Mouse (Mus musculus) bone marrow macrophage, adult 2 months (primary cell): ENCODE data around the gene Map6. TPM values are rescaled to one million over a fixed set of nuclear protein-coding genes. Genes with fewer than 3 reads are reported as not detected.

Experiments used
- H3K27ac ChIP-seq: 2 replicates; pipeline ENCODE4 v1.5.1; 2012; ENCODE audit warnings: low read depth, low read length; ENCODE audit not compliant: insufficient read depth
- H3K4me1 ChIP-seq: 2 replicates; pipeline ENCODE4 v1.6.1; 2012; ENCODE audit warnings: low read length; ENCODE audit not compliant: control insufficient read depth, insufficient read depth
- H3K4me3 ChIP-seq: 2 replicates; pipeline ENCODE4 v1.5.1; 2012; ENCODE audit warnings: mild to moderate bottlenecking, low read length, moderate library complexity; ENCODE audit not compliant: insufficient read depth
- CTCF ChIP-seq: IDR thresholded peaks from 2 replicates; pipeline ENCODE4 v1.5.1; 2012; ENCODE audit warnings: low read depth, mild to moderate bottlenecking, low read length, moderate library complexity
- POLR2A ChIP-seq: IDR thresholded peaks from 2 replicates; pipeline ENCODE4 v1.6.1; 2012; ENCODE audit warnings: mild to moderate bottlenecking, low read depth, low read length, borderline replicate concordance
- polyA plus RNA-seq: library from polyadenylated mRNA; stranded (reverse); fragments of >200 nt; gene quantifications from 2 replicates; pipeline ENCODE4 v1.2.4, GENCODE M21; 2012; ENCODE audit not compliant: missing spikeins, insufficient read depth, insufficient read length

Gene Map6
- polyA plus RNA-seq, 1 experiment = 0.83 TPM

- no peak overlapping the region for H3K4me3 ChIP-seq
- H3K4me1 ChIP-seq = no peaks in the 10 kb centered on the region
- TF ChIP-seq POLR2A (no peak), CTCF (no peak)
- no peak overlapping the region for H3K27ac ChIP-seq
Observed at GRCm38 (mm10) chr7:99324810-99325209, 57.6 kb downstream of the Map6 start.

GRCm38 (mm10) chr7:99326128-99326527, 58.9 kb downstream of the Map6 start:
- Histone ChIP-seq H3K27ac (no peak overlapping the region), H3K4me1 (no peaks in the 10 kb centered on the region), H3K4me3 (no peak overlapping the region)
- TF ChIP-seq CTCF = no peak
- TF ChIP-seq POLR2A = no peak

- H3K4me3 ChIP-seq = no peak overlapping the region
- TF ChIP-seq CTCF (no peak), POLR2A (no peak)
- no peaks in the 10 kb centered on the region for H3K4me1 ChIP-seq
- no peak overlapping the region for H3K27ac ChIP-seq
Observed at GRCm38 (mm10) chr7:99328847-99329246, 61.6 kb downstream of the Map6 start.

- TF ChIP-seq CTCF (no peak), POLR2A (no peak)
- no peak overlapping the region for H3K27ac ChIP-seq
- no peak overlapping the region for H3K4me3 ChIP-seq
- H3K4me1 ChIP-seq = no peaks in the 10 kb centered on the region
Observed at GRCm38 (mm10) chr7:99330012-99330411, 62.8 kb downstream of the Map6 start.

DNA sequence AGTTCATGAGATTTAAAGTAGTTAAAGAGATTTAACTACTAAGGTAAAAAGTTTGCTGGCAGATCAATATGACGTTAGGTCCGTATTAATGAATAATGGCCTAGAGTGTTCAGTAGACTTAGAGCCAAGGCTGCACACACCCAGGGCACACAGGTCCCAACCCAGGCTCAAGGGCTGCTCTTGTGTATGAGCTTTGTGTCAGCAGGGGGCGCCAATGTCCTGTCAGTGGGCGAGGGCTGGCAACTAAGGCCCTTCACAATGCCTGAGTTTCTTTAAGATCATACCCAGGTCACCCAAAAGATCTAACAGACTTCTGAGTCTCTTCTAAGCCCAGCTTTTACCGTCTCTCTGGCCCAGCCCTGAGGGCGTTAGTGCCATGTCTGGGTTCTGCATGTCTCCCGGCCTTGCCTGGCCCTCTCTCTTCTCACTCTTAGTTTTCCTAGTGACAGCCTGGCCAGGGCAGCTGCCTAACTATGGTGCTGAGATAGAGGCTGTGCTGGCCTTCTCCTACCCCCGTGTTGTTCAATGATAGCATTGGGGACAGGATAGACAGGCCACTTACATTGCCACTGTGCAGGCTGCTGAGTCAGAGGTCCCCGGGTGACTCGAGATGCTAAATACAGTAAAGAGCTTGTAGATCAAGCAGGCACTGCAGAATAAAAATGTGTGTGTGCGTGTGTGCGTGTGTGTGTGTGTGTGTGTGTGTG, 65.7 kb downstream of the Map6 start:
- Histone ChIP-seq H3K4me3 (no peak overlapping the region), H3K4me1 (no peaks in the 10 kb centered on the region), H3K27ac (no peak overlapping the region)
- TF ChIP-seq CTCF (peak; percentile 71), POLR2A (no peak)

DNA sequence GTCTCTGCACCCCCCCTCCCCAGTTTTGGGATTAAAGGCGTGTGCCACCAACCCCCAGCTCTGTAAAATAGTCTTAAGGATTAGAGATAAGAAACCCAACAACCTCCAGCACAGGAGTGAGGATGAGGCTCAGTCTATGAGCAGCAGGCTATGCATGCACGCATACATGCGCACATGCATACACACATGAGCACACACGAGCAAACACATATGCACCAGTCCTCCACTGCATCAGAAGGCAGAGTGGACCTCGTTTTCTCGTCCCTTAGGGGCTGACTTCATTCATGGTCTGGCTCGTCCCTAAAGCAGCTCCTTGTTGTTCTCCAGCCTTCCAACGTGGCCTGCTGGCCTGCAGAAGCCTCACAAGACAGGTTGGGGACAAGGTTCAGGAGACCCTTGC, 73.5 kb downstream of the Map6 start:
- TF ChIP-seq CTCF (no peak), POLR2A (no peak)
- Histone ChIP-seq H3K27ac (no peak overlapping the region), H3K4me3 (no peak overlapping the region), H3K4me1 (no peaks in the 10 kb centered on the region)

DNA sequence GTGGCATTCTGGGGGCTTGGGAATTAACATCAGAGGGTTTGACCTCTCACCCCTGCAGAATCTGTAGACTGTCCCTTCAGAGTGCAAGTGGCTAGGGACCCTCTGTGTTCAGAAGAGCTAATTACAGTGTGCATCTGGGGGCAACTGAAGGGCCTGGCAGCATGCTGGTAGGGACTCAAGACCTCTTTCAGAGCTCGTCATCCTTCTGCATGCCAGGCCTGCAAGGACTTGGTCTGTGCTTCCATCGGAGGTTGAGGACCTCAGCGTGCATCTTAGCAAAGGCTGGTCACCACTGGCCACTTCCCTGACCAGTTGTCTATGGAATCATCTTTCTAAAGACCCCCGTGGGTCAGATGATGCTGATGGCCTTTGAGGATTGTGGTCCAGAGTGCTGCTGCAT, 76.3 kb downstream of the Map6 start:
- Histone ChIP-seq H3K4me3 (no peak overlapping the region), H3K4me1 (no peaks in the 10 kb centered on the region), H3K27ac (no peak overlapping the region)
- TF ChIP-seq POLR2A = no peak
- no peak for TF ChIP-seq CTCF

GRCm38 (mm10) chr7:99347268-99347667, 80.0 kb downstream of the Map6 start:
- no peak for TF ChIP-seq POLR2A
- no peak for TF ChIP-seq CTCF
- no peak overlapping the region for H3K4me3 ChIP-seq
- H3K4me1 ChIP-seq = no peaks in the 10 kb centered on the region

GRCm38 (mm10) chr7:99348883-99349282, 81.6 kb downstream of the Map6 start:
- no peaks in the 10 kb centered on the region for H3K4me1 ChIP-seq
- no peak overlapping the region for H3K27ac ChIP-seq
- H3K4me3 ChIP-seq = no peak overlapping the region
- TF ChIP-seq POLR2A = no peak

More at GRCm38 (mm10) chr7:99347268-99347667, 80.0 kb downstream of the Map6 start:
- H3K27ac ChIP-seq = no peak overlapping the region

GRCm38 (mm10) chr7:99349782-99350720, 82.8 kb downstream of the Map6 start:
- Histone ChIP-seq H3K4me1 (no peaks in the 10 kb centered on the region), H3K27ac (no peak overlapping the region), H3K4me3 (no peak overlapping the region)
- TF ChIP-seq CTCF = no peak
